Mouse (Mus musculus) E14TG2a.4 (cell line): ENCODE measurements around the gene Txndc2.

Experiments used
- H3K27me3 ChIP-seq: 2 replicates; pipeline ENCODE4 v1.6.1; 2014; ENCODE audit warnings: low read length, control low read depth; ENCODE audit not compliant: insufficient read depth
- H3K36me3 ChIP-seq: 2 replicates; pipeline ENCODE4 v1.6.1; 2014; ENCODE audit warnings: low read length, control low read depth; ENCODE audit not compliant: insufficient read depth
- H3K4me1 ChIP-seq: replicated peaks from 2 replicates; pipeline ENCODE4 v1.6.1; 2014; ENCODE audit warnings: low read depth, low read length, control low read depth
- H3K4me3 ChIP-seq: replicated peaks from 2 replicates; pipeline ENCODE4 v1.5.1; 2014; ENCODE audit warnings: mild to moderate bottlenecking, low read length
- H3K9me3 ChIP-seq: 2 replicates; pipeline ENCODE4 v1.6.1; 2014; ENCODE audit warnings: low read length, control low read depth
- CTCF ChIP-seq: conservative IDR thresholded peaks from 2 replicates; pipeline ENCODE4 v1.5.1; 2014; ENCODE audit warnings: low read length
- NANOG ChIP-seq: IDR thresholded peaks from 2 replicates; pipeline ENCODE4 v1.6.1; 2014; ENCODE audit warnings: borderline replicate concordance, low read length, mixed read lengths
- POU5F1 ChIP-seq: IDR thresholded peaks from 2 replicates; pipeline ENCODE4 v1.6.1; 2014; ENCODE audit warnings: low read length, borderline replicate concordance

Gene Txndc2

GRCm38 (mm10) chr17:65663329-65664078, 21.5 kb upstream of the Txndc2 start:
- Histone ChIP-seq H3K36me3 (no peaks in the 10 kb centered on the region), H3K9me3 (no peaks in the 10 kb centered on the region), H3K4me3 (no peak overlapping the region), H3K27me3 (no peaks in the 10 kb centered on the region), H3K4me1 (peaks cover 36% of the 10 kb centered on the region)
- TF ChIP-seq POU5F1 (no peak), CTCF (no peak), NANOG (no peak)

- no peaks in the 10 kb centered on the region for H3K27me3 ChIP-seq
- 0 out of 2 replicates have a peak, but pooled peaks cover under 1% of the 10 kb centered on the region for H3K36me3 ChIP-seq
- no peak overlapping the region for H3K4me3 ChIP-seq
- TF ChIP-seq NANOG (no peak), CTCF (no peak), POU5F1 (no peak)
- H3K9me3 ChIP-seq = no peaks in the 10 kb centered on the region
- H3K4me1 ChIP-seq = peaks cover 36% of the 10 kb centered on the region
These were observed 20.7 kb upstream of the Txndc2 start for GRCm38 (mm10) chr17:65662662-65663061.

GRCm38 (mm10) chr17:65658416-65658815, 16.4 kb upstream of the Txndc2 start:
- TF ChIP-seq CTCF (no peak), POU5F1 (no peak), NANOG (no peak)
- H3K4me1 ChIP-seq = peaks cover 29% of the 10 kb centered on the region
- H3K9me3 ChIP-seq = no peaks in the 10 kb centered on the region
- H3K27me3 ChIP-seq = no peaks in the 10 kb centered on the region
- H3K4me3 ChIP-seq = no peak overlapping the region
- 0 out of 2 replicates have a peak, but pooled peaks cover 3% of the 10 kb centered on the region for H3K36me3 ChIP-seq

GRCm38 (mm10) chr17:65657958-65658357, 16.0 kb upstream of the Txndc2 start:
- TF ChIP-seq NANOG = no peak
- peaks cover 25% of the 10 kb centered on the region for H3K4me1 ChIP-seq
- no peak overlapping the region for H3K4me3 ChIP-seq
- no peaks in the 10 kb centered on the region for H3K27me3 ChIP-seq
- 0 out of 2 replicates have a peak, but pooled peaks cover 6% of the 10 kb centered on the region for H3K36me3 ChIP-seq
- no peaks in the 10 kb centered on the region for H3K9me3 ChIP-seq

- no peaks in the 10 kb centered on the region for H3K27me3 ChIP-seq
- H3K4me1 ChIP-seq = peaks cover 24% of the 10 kb centered on the region
- H3K4me3 ChIP-seq = no peak overlapping the region
- 0 out of 2 replicates have a peak, but pooled peaks cover 10% of the 10 kb centered on the region for H3K36me3 ChIP-seq
- TF ChIP-seq POU5F1 = no peak
- TF ChIP-seq NANOG = no peak
- TF ChIP-seq CTCF = no peak
- H3K9me3 ChIP-seq = no peaks in the 10 kb centered on the region
These were observed 14.8 kb upstream of the Txndc2 start for GRCm38 (mm10) chr17:65656731-65657130.

- TF ChIP-seq NANOG (no peak), CTCF (no peak), POU5F1 (no peak)
- Histone ChIP-seq H3K4me3 (no peak overlapping the region), H3K4me1 (peaks cover 29% of the 10 kb centered on the region), H3K27me3 (no peaks in the 10 kb centered on the region), H3K36me3 (0 out of 2 replicates have a peak, but pooled peaks cover 10% of the 10 kb centered on the region), H3K9me3 (no peaks in the 10 kb centered on the region)
These were observed 14.1 kb upstream of the Txndc2 start for GRCm38 (mm10) chr17:65656076-65656475.

- H3K4me1 ChIP-seq = peaks cover 34% of the 10 kb centered on the region
- 0 out of 2 replicates have a peak, but pooled peaks cover 10% of the 10 kb centered on the region for H3K36me3 ChIP-seq
- H3K4me3 ChIP-seq = no peak overlapping the region
- H3K27me3 ChIP-seq = no peaks in the 10 kb centered on the region
- TF ChIP-seq POU5F1 = no peak
- TF ChIP-seq CTCF = no peak
- TF ChIP-seq NANOG = no peak
- H3K9me3 ChIP-seq = no peaks in the 10 kb centered on the region
These were observed 13.6 kb upstream of the Txndc2 start for GRCm38 (mm10) chr17:65655608-65656007.

GRCm38 (mm10) chr17:65650598-65650997, 8.6 kb upstream of the Txndc2 start:
- H3K9me3 ChIP-seq = no peaks in the 10 kb centered on the region
- TF ChIP-seq NANOG (no peak), CTCF (no peak), POU5F1 (no peak)
- no peak overlapping the region for H3K4me3 ChIP-seq
- H3K36me3 ChIP-seq = 0 out of 2 replicates have a peak, but pooled peaks cover 7% of the 10 kb centered on the region
- peaks cover 70% of the 10 kb centered on the region for H3K4me1 ChIP-seq
- no peaks in the 10 kb centered on the region for H3K27me3 ChIP-seq

GRCm38 (mm10) chr17:65649175-65649493, 7.2 kb upstream of the Txndc2 start:
- Histone ChIP-seq H3K36me3 (0 out of 2 replicates have a peak, but pooled peaks cover 7% of the 10 kb centered on the region), H3K9me3 (no peaks in the 10 kb centered on the region), H3K4me1 (peaks cover 55% of the 10 kb centered on the region), H3K4me3 (no peak overlapping the region), H3K27me3 (no peaks in the 10 kb centered on the region)
- TF ChIP-seq CTCF (no peak), POU5F1 (no peak), NANOG (no peak)
